Mouse (Mus musculus) MEL (cell line): Measurements from ENCODE around the gene Tub.
A peak's percentile ranks its signal among the peaks of the same experiment; 100 is the strongest.

Experiments
- CTCF ChIP-seq, 3 experiments: IDR thresholded peaks in 2 of 3; conservative IDR thresholded peaks in 1 of 3; 2 replicates each; pipeline ENCODE4 v1.5.1; 2011 to 2012; ENCODE audit warnings: low read length in 3 of 3, low read depth in 2 of 3, mild to moderate bottlenecking in 2 of 3, improper control_type of control experiment in 1 of 3, inconsistent platforms in 1 of 3, mixed read lengths in 1 of 3, moderate library complexity in 1 of 3; ENCODE audit not compliant: control insufficient read depth in 1 of 3, insufficient read depth in 1 of 3, poor library complexity in 1 of 3, severe bottlenecking in 1 of 3
- ELF1 ChIP-seq: IDR thresholded peaks from 2 replicates; pipeline ENCODE4 v1.6.1; 2014; ENCODE audit warnings: low read depth, mild to moderate bottlenecking, inconsistent platforms, low read length, improper control_type of control experiment, moderate library complexity
- EP300 ChIP-seq, 2 experiments: IDR thresholded peaks; 2 replicates each; pipeline ENCODE4 v1.6.1; 2011; ENCODE audit warnings: improper control_type of control experiment in 2 of 2, low read length in 2 of 2, low read depth in 1 of 2, mild to moderate bottlenecking in 1 of 2
- MAFK ChIP-seq: IDR thresholded peaks from 2 replicates; pipeline ENCODE4 v1.6.1; 2011; ENCODE audit warnings: low read depth, mild to moderate bottlenecking, low read length, improper control_type of control experiment, borderline replicate concordance
- POLR2A ChIP-seq, 2 experiments: IDR thresholded peaks; 2 replicates each; pipeline ENCODE4 v1.6.1; 2011 to 2012; ENCODE audit warnings: low read length in 2 of 2, mild to moderate bottlenecking in 2 of 2, control low read depth in 1 of 2, improper control_type of control experiment in 1 of 2, low read depth in 1 of 2, moderate library complexity in 1 of 2; ENCODE audit not compliant: control insufficient read depth in 1 of 2, insufficient read depth in 1 of 2, poor library complexity in 1 of 2
- SIN3A ChIP-seq: IDR thresholded peaks from 2 replicates; pipeline ENCODE4 v1.6.1; 2012; ENCODE audit warnings: low read length, improper control_type of control experiment, inconsistent platforms
- TAL1 ChIP-seq: IDR thresholded peaks from 2 replicates; pipeline ENCODE4 v1.6.1; 2012; ENCODE audit warnings: mild to moderate bottlenecking, inconsistent platforms, low read length, moderate library complexity, mixed read lengths
- ZMIZ1 ChIP-seq: IDR thresholded peaks from 2 replicates; pipeline ENCODE4 v1.6.1; 2012; ENCODE audit warnings: low read depth, mild to moderate bottlenecking, inconsistent platforms, low read length, improper control_type of control experiment, moderate library complexity

GRCm38 (mm10) chr7:108927043-108927442 is 23.1 kb upstream of the Tub start:
- TF ChIP-seq CTCF (IDR thresholded peaks at IDR 0.05 in 2 of 3, conservative IDR thresholded peaks at IDR 0.05 in 1 of 3; ENCODE audit: control insufficient read depth in 1 of 3, insufficient read depth in 1 of 3, low read depth in 2 of 3, low read length in 3 of 3, poor library complexity in 1 of 3, severe bottlenecking in 1 of 3) (no peak), EP300 (IDR thresholded peaks at IDR 0.05; ENCODE audit: low read depth in 1 of 2, low read length in 2 of 2) (peak in 1 of 2 experiments; percentile 18; a peak in 1 of 4 replicates), SIN3A (no peak; the same call in 1 of the 2 replicates), POLR2A (IDR thresholded peaks at IDR 0.05; ENCODE audit: control insufficient read depth in 1 of 2, insufficient read depth in 1 of 2, low read depth in 1 of 2, low read length in 2 of 2, poor library complexity in 1 of 2) (no peak), TAL1 (no peak), ELF1 (no peak), MAFK (no peak), ZMIZ1 (no peak)
